8 mouse cellular contexts compared by ENCODE assay signal in the genomic region with DNA sequence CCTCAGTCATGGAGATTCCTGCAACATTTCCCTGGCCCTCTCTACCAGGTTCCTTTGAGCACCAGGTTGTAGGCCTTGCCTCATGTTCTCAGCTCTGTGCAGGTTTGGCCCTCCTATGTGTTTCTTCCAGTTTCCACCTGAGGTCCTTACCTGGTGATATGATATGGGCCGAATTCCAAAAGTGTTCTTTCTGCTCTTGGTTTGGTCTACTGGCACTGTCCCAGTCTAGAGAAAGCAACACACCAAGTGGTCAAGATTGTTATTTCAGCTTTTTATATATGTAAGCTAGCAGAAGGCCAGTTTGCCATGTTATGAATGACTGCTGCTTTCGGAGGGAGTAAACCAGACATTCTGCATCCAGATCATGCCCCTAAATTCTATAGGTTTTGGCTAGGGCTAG. TPM values are rescaled to one million over a fixed set of nuclear protein-coding genes. Genes with fewer than 3 reads are reported as not detected.
DNase-seq lines count a peak whose midpoint lies in the region; ATAC-seq lines count a peak whose summit lies in the region.

No protein-coding gene starts in this region.

- H3K36me3 ChIP-seq in liver, embryonic 15.5 days (replicated peaks): no peaks in the 10 kb centered on the region

- H3K27ac ChIP-seq in liver, embryonic 15.5 days (replicated peaks): no peak overlapping the region

- no peaks in the 10 kb centered on the region for H3K9me3 ChIP-seq in liver, embryonic 15.5 days (replicated peaks)

- H3K4me3 ChIP-seq in liver, embryonic 15.5 days (replicated peaks): peak overlapping the region; percentile 71

- H3K27me3 ChIP-seq in liver, embryonic 15.5 days: peaks cover 42% of the 10 kb centered on the region

- ATAC-seq in frontal cortex, adult (ENCODE audit: low TSS enrichment): 0 out of 2 replicates have a peak, but pooled peaks have one; percentile 0
- ATAC-seq in liver, embryonic 15.5 days (ENCODE audit: insufficient read depth): no peak

- no peak for DNase-seq in frontal cortex, postnatal 36 days (ENCODE audit: low spot score in 2 of 2)
- DNase-seq in retina, embryonic 14.5 days (ENCODE audit: low spot score): peak; percentile 15
- no peak for DNase-seq in retina, postnatal 1 day
- no peak for DNase-seq in ovary, postnatal 36 days (ENCODE audit: low spot score)
- no peak for DNase-seq in frontal cortex, postnatal 14 days (ENCODE audit: low spot score in 2 of 2)
- DNase-seq in kidney, adult 18-20 months: no peak

- H3K9ac ChIP-seq in liver, embryonic 15.5 days: no peak overlapping the region

- 62% methylated on average over 2 of the region's 2 CpGs for WGBS in liver, embryonic 15.5 days (ENCODE audit: insufficient replicate concordance)

- peaks cover 49% of the 10 kb centered on the region for H3K4me1 ChIP-seq in liver, embryonic 15.5 days (replicated peaks)

- H3K4me2 ChIP-seq in liver, embryonic 15.5 days: peak overlapping the region; percentile 98; the same call in 1 of the 2 replicates

RNA-seq across cellular contexts. Expression of a gene that starts 0.5 kb away (rescaled TPM):
- 0.81 and 0.89 TPM in 2 replicates for polyA plus RNA-seq in liver, embryonic 15.5 days (2015; fragmentation: Nextera tagmentation; extraction: Ambion mirVana)
